Mouse (Mus musculus): ENCODE measurements around the gene St6galnac1. TPM values are rescaled to one million over a fixed set of nuclear protein-coding genes. Genes with fewer than 3 reads are reported as not detected.
A peak's percentile ranks its signal among the peaks of the same experiment; 100 is the strongest.

Gene St6galnac1
- total and polyA plus RNA-seq, 2 experiments from 2014 or later: not detected

DNA sequence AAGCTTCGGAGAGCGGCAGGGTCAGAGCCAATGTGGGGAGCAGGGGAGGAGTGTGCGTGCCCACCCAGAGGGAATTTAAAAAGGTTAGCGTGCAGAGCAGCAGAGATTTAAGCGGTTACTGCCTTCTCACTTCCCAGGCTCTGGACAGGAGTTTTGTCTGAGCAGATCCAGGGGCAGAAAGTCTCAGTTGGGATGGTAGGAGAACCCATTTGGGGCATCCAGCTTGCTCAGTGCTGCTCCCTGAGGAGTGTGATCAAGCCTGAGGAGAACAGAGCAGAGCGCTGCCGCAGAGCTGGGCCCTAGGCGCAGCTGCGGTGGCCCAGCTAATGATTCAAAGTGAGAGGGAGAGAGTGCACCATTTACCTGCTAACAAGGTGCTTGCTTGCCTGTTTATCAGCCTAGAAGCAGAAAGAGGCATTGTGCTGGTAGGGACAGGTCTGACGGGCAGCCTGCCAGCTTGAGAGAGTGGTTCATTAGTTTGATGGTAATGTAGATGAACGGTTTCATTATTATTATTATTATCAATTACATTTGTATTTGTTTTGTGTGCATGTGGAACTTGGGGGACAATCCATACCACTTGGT is 33.6 kb upstream of the St6galnac1 start:
- no peak overlapping the region for H3K4me3 ChIP-seq (ENCODE audit: low read depth, low read length)
- no peaks in the 10 kb centered on the region for H3K9me3 ChIP-seq (ENCODE audit: low read length)
- H3K4me1 ChIP-seq (ENCODE audit: insufficient read depth, low read length): peaks cover 17% of the 10 kb centered on the region; the same call in 1 of the 2 replicates
- H3K36me3 ChIP-seq (ENCODE audit: insufficient read depth, low read length): no peaks in the 10 kb centered on the region
- ATAC-seq (ENCODE audit: low FRiP score): no peak
- H3K4me2 ChIP-seq (ENCODE audit: low read depth, low read length, poor library complexity, severe bottlenecking): no peak overlapping the region
- H3K27me3 ChIP-seq (ENCODE audit: insufficient read depth, low read length): no peaks in the 10 kb centered on the region
- no peak for TF ChIP-seq CTCF (IDR thresholded peaks at IDR 0.05)
- H3K27ac ChIP-seq (ENCODE audit: low read depth, low read length): no peak overlapping the region
- no peak overlapping the region for H3K9ac ChIP-seq (replicated peaks; ENCODE audit: low read length, poor library complexity, severe bottlenecking)
- DNase-seq (ENCODE audit: low spot score): no peak
- WGBS: 83% methylated on average over 11 of the region's 11 CpGs

DNA sequence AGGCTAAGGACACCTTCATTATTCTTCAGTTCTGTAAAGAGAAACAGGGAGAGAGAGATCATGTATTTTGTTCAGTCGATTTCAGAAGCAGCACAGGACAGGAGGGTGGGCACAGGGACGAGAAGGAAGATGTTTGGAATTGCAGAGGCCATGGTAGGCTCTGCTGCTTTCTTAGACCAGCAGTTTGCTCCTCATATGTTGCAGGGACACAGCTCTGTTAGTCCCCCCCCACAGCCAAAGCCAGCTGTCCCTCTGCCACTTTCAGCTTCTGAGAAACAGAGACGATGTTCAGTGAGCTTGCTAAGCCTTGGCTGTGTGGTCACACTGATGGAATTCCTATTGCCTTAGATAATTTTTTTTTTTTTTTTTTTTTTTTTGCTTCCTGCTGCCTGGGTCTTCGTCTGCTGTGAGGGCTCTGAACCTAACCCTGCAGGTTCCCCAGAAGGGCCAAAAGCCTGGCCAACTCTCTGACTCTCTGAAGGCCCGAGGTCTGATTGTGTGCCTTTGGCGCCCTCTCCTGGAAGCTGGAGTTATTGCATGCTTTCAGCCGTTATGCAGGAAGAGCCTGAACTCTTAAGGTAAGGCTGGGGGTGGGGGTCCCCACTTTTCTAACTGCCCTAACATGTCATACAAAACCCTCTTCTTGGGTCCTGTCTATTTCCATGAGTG is 32.8 kb upstream of the St6galnac1 start:
- TF ChIP-seq CTCF (IDR thresholded peaks at IDR 0.05): peak; percentile 93

DNA sequence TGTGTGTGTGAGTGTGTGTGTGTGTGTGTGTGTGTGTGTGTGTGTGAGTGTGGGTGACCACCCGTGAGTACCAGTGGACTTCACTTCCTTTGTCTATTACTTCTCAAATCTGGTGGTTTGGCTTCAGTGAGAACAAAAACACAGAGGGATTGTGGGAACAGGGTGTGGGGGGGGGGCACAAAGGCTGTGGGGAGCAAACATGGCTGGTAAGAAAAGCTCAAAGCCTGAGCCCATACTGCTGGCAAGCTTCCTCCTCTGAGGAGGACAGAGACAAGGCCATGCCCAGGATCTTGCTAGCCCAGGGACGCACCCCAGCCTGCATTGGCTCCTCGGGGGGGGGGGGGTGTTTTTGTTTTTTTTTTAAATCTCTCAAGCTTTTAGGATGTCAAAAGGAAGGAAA is 32.2 kb upstream of the St6galnac1 start:
- H3K27me3 ChIP-seq (ENCODE audit: insufficient read depth, low read length): no peaks in the 10 kb centered on the region
- H3K9ac ChIP-seq (replicated peaks; ENCODE audit: low read length, poor library complexity, severe bottlenecking): no peak overlapping the region
- H3K4me2 ChIP-seq (ENCODE audit: low read depth, low read length, poor library complexity, severe bottlenecking): no peak overlapping the region
- DNase-seq (ENCODE audit: low spot score) (no peak), ATAC-seq (ENCODE audit: low FRiP score) (no peak)
- H3K27ac ChIP-seq (ENCODE audit: low read depth, low read length): peak overlapping the region; percentile 38; the same call in 1 of the 2 replicates
- WGBS: 48% methylated on average over 3 of the region's 3 CpGs
- H3K4me3 ChIP-seq (ENCODE audit: low read depth, low read length): no peak overlapping the region
- H3K36me3 ChIP-seq (ENCODE audit: insufficient read depth, low read length): no peaks in the 10 kb centered on the region
- peaks cover 11% of the 10 kb centered on the region; the same call in 1 of the 2 replicates for H3K4me1 ChIP-seq (ENCODE audit: insufficient read depth, low read length)
- H3K9me3 ChIP-seq (ENCODE audit: low read length): no peaks in the 10 kb centered on the region
- TF ChIP-seq CTCF (IDR thresholded peaks at IDR 0.05): no peak

More for the DNA sequence above, 32.8 kb upstream of the St6galnac1 start:
- H3K4me1 ChIP-seq (ENCODE audit: insufficient read depth, low read length): peaks cover 15% of the 10 kb centered on the region; the same call in 1 of the 2 replicates
- peak overlapping the region; percentile 38; the same call in 1 of the 2 replicates for H3K27ac ChIP-seq (ENCODE audit: low read depth, low read length)
- H3K4me2 ChIP-seq (ENCODE audit: low read depth, low read length, poor library complexity, severe bottlenecking): no peak overlapping the region
- H3K36me3 ChIP-seq (ENCODE audit: insufficient read depth, low read length): no peaks in the 10 kb centered on the region
- peak; percentile 88 for DNase-seq (ENCODE audit: low spot score)
- WGBS: 17% methylated on average over 7 of the region's 7 CpGs
- no peak overlapping the region for H3K9ac ChIP-seq (replicated peaks; ENCODE audit: low read length, poor library complexity, severe bottlenecking)
- no peak overlapping the region for H3K4me3 ChIP-seq (ENCODE audit: low read depth, low read length)
- no peaks in the 10 kb centered on the region for H3K27me3 ChIP-seq (ENCODE audit: insufficient read depth, low read length)
- H3K9me3 ChIP-seq (ENCODE audit: low read length): no peaks in the 10 kb centered on the region
- no peak for ATAC-seq (ENCODE audit: low FRiP score)

DNA sequence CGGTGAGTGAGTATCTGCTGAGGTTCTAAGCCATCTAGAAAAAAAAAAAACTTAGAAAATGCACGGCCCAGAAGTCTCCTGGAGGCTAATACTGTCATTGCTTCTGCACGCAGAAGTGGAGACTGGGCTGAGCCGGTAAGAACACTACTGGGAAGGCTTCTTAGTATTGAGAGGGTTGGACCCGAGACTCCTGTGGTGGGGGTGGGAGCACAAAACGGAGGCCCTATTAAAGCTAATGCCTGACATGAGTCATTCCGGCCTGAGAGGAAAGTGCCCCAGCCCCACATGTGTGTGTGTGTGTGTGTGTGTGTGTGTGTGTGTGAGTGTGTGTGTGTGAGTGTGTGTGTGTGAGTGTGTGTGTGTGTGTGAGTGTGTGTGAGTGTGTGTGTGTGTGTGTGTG is 31.8 kb upstream of the St6galnac1 start:
- no peak for DNase-seq (ENCODE audit: low spot score)

DNA sequence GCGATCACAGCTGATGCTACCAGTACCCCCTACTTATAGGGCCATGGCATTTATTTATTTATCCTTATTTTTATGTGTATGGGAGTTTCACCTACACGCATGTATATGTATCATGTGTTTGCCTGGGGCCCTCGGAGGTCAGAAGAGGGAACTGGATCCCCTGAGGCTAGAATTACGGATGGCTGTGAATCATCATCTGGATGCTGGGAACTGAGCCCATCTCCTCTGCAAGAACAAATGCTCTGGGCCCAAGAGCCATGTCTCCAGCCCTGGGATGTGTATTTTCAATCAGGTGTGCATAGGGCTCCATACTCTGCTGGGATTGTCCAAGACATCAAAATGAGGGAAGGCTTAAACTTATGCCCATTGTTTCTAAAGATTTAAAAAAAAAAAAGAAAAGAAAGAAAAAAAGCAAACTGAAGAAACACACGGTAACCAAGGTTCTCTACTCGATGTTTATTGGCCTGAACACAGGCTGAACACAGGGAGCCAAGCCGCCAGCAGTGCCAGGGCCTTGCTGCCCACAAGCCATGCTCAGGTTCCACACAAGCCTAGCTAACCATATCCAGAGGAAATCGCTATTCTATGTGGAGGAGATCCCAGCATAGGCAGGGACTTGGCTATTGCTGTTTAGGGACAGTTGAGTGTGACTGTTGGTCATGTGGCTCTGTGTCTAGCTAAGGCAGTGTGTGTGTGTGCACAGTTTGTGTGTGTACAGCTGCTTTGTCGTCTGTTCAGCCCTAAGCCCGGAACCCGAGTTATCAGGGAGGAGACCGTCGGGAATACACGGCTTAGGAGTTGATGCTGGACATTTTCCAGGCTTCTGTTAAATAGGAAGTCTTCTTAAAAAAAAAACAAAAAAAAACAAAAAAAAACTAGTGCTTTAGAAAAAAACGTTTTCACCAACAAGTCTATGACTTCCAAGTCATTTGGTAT is 31.1 kb upstream of the St6galnac1 start:
- H3K27ac ChIP-seq (ENCODE audit: low read depth, low read length): no peak overlapping the region
- ATAC-seq (ENCODE audit: low FRiP score) (no peak), DNase-seq (ENCODE audit: low spot score) (no peak)
- H3K4me1 ChIP-seq (ENCODE audit: insufficient read depth, low read length): peaks cover 10% of the 10 kb centered on the region; the same call in 1 of the 2 replicates
- H3K36me3 ChIP-seq (ENCODE audit: insufficient read depth, low read length): no peaks in the 10 kb centered on the region
- H3K4me3 ChIP-seq (ENCODE audit: low read depth, low read length): no peak overlapping the region
- no peak for TF ChIP-seq CTCF (IDR thresholded peaks at IDR 0.05)
- no peak overlapping the region for H3K4me2 ChIP-seq (ENCODE audit: low read depth, low read length, poor library complexity, severe bottlenecking)
- H3K9me3 ChIP-seq (ENCODE audit: low read length): no peaks in the 10 kb centered on the region
- no peak overlapping the region for H3K9ac ChIP-seq (replicated peaks; ENCODE audit: low read length, poor library complexity, severe bottlenecking)
- 71% methylated on average over 15 of the region's 15 CpGs for WGBS
- H3K27me3 ChIP-seq (ENCODE audit: insufficient read depth, low read length): no peaks in the 10 kb centered on the region

More for the DNA sequence above, 31.8 kb upstream of the St6galnac1 start:
- H3K27ac ChIP-seq (ENCODE audit: low read depth, low read length): no peak overlapping the region
- no peak overlapping the region for H3K4me3 ChIP-seq (ENCODE audit: low read depth, low read length)
- H3K36me3 ChIP-seq (ENCODE audit: insufficient read depth, low read length): no peaks in the 10 kb centered on the region
- no peak overlapping the region for H3K9ac ChIP-seq (replicated peaks; ENCODE audit: low read length, poor library complexity, severe bottlenecking)
- WGBS: 50% methylated on average over 7 of the region's 7 CpGs
- H3K4me1 ChIP-seq (ENCODE audit: insufficient read depth, low read length): peaks cover 10% of the 10 kb centered on the region; the same call in 1 of the 2 replicates
- no peak for TF ChIP-seq CTCF (IDR thresholded peaks at IDR 0.05)
- ATAC-seq (ENCODE audit: low FRiP score): no peak
- no peaks in the 10 kb centered on the region for H3K9me3 ChIP-seq (ENCODE audit: low read length)
- no peaks in the 10 kb centered on the region for H3K27me3 ChIP-seq (ENCODE audit: insufficient read depth, low read length)
- no peak overlapping the region for H3K4me2 ChIP-seq (ENCODE audit: low read depth, low read length, poor library complexity, severe bottlenecking)
